Mouse (Mus musculus): ENCODE data around the gene Mtch1. TPM values are rescaled to one million over a fixed set of nuclear protein-coding genes. Genes with fewer than 3 reads are reported as not detected.

The Mtch1 gene
- total and polyA plus RNA-seq, 3 experiments = 143 to 233 (median 147) TPM

DNA sequence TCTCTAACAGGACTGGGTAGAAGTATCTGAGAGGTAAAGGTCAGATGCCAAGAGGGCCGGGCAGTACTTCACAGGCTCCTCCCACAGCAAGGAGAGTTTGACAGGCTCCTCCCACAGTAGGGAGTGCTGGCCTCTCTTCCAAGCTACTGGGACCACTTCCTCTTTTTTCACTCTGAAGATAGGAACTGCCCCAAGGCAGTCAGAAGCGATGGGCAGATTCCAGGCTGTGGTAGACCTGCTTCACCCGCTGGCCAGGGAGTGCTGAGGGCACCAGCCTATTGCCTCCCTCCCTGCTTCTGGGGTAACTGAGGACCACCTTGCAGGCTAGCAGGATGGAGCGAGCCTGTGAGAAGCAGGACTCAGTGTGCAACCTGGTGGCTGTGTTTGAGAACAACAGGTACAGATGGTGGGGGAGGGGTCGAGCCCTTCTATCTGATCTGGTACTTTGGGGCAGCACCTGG lies 13.1 kb upstream of the Mtch1 start, which contains the start of gene Fgd2:
Fgd2 (plus strand) TSS at position 154 of the 461 bp plus-strand sequence.
- H3K9me3 ChIP-seq (replicated peaks; ENCODE audit: insufficient read depth, low read length) = no peaks in the 10 kb centered on the region
- DNase-seq (ENCODE audit: low read depth, low spot score) = peak; percentile 83
- H3K4me1 ChIP-seq (ENCODE audit: control insufficient read depth in 1 of 2, insufficient read depth in 2 of 2, low read length in 2 of 2) = peaks cover 0 to 10% of the 10 kb centered on the region in 2 experiments; a peak in 2 of 4 replicates
- no peak within 1 kb of the TSS for H3K9ac ChIP-seq (ENCODE audit: control insufficient read depth, low read depth, low read length, poor library complexity, severe bottlenecking)
- H3K36me3 ChIP-seq (ENCODE audit: control insufficient read depth in 1 of 2, insufficient read depth in 2 of 2, low read length in 2 of 2) = peaks cover 0 to 9% of the 10 kb centered on the region in 2 experiments; a peak in 2 of 4 replicates
- no peak within 1 kb of the TSS for H3K4me3 ChIP-seq (ENCODE audit: control insufficient read depth in 1 of 2, insufficient read depth in 1 of 2, low read depth in 2 of 2, low read length in 2 of 2)
- no peak within 1 kb of the TSS for H3K27ac ChIP-seq (ENCODE audit: control insufficient read depth, low read depth, low read length)
- H3K79me2 ChIP-seq (ENCODE audit: control insufficient read depth, insufficient read depth, low read length, poor library complexity) = no peaks in the 10 kb centered on the region
- 0 out of 4 replicates have a peak, but pooled peaks cover 0 to 2% of the 10 kb centered on the region in 2 experiments for H3K27me3 ChIP-seq (ENCODE audit: control insufficient read depth in 1 of 2, insufficient read depth in 2 of 2, low read length in 2 of 2)
- TF ChIP-seq POLR2AphosphoS5 (IDR thresholded peaks at IDR 0.05; ENCODE audit: borderline replicate concordance, low read depth, low read length) (no peak), EP300 (IDR thresholded peaks at IDR 0.05; ENCODE audit: low read depth in 1 of 2, low read length in 2 of 2) (no peak), ZNF384 (IDR thresholded peaks at IDR 0.05; ENCODE audit: low read depth, low read length) (no peak), TBP (IDR thresholded peaks at IDR 0.05; ENCODE audit: low read depth, low read length) (no peak), KAT2A (conservative IDR thresholded peaks at IDR 0.05; ENCODE audit: low read depth, low read length) (no peak), MXI1 (IDR thresholded peaks at IDR 0.05; ENCODE audit: low read depth, low read length) (no peak), BHLHE40 (IDR thresholded peaks at IDR 0.05; ENCODE audit: borderline replicate concordance, low read depth, low read length) (no peak), UBTF (IDR thresholded peaks at IDR 0.05; ENCODE audit: borderline replicate concordance, insufficient read depth, low read depth, low read length) (no peak), MEF2A (IDR thresholded peaks at IDR 0.05; ENCODE audit: extremely low read depth, insufficient replicate concordance, low read depth, low read length, poor library complexity, severe bottlenecking) (no peak), MAZ (IDR thresholded peaks at IDR 0.05; ENCODE audit: low read depth, low read length) (no peak), ETS1 (IDR thresholded peaks at IDR 0.05; ENCODE audit: low read depth, low read length) (no peak), ELF1 (IDR thresholded peaks at IDR 0.05; ENCODE audit: low read depth, low read length) (0 out of 2 replicates have a peak, but pooled peaks have one; percentile 8), MYC (IDR thresholded peaks at IDR 0.05; ENCODE audit: low read depth, low read length) (no peak), CTCF (IDR thresholded peaks at IDR 0.05 in 2 of 3, conservative IDR thresholded peaks at IDR 0.05 in 1 of 3; ENCODE audit: control insufficient read depth in 1 of 3, insufficient read depth in 1 of 3, low read depth in 2 of 3, low read length in 3 of 3, poor library complexity in 1 of 3, severe bottlenecking in 1 of 3) (0 out of 6 replicates have a peak, but pooled peaks of 1 of the 3 experiments have one; percentile 6), E2F4 (IDR thresholded peaks at IDR 0.05; ENCODE audit: borderline replicate concordance, low read depth, low read length) (no peak)

DNA sequence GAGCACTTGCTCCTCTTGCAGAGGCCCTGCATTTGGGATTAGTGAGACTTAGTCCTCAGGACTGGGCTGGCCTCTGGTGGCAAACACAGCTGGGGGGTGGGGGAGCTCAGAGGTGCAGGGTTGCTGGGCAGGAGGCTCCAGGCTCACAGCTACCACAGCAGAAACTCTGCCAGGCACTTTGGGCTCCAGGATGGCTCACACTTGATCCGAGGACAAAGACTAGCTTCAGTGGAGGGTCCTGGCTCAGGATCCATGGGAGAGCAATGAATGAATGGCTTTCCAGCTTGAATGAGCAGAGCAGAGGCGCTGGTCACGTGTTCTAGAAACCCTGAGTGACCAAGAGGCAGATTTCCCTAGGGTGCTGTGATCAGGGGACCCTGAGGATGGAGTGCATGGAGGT lies 11.2 kb upstream of the Mtch1 start:
- no peak for TF ChIP-seq RCOR1 (IDR thresholded peaks at IDR 0.05; ENCODE audit: low read depth, low read length)
- TF ChIP-seq POLR2A (IDR thresholded peaks at IDR 0.05; ENCODE audit: control insufficient read depth in 1 of 2, insufficient read depth in 1 of 2, low read depth in 1 of 2, low read length in 2 of 2, poor library complexity in 1 of 2) = no peak
- no peak for TF ChIP-seq GATA1 (IDR thresholded peaks at IDR 0.05; ENCODE audit: low read depth, low read length)
- TF ChIP-seq EP300 (IDR thresholded peaks at IDR 0.05; ENCODE audit: low read depth in 1 of 2, low read length in 2 of 2) = no peak
- TF ChIP-seq HCFC1 (IDR thresholded peaks at IDR 0.05; ENCODE audit: low read depth, low read length) = no peak
- no peak for TF ChIP-seq KAT2A (conservative IDR thresholded peaks at IDR 0.05; ENCODE audit: low read depth, low read length)
- no peak for TF ChIP-seq TCF12 (IDR thresholded peaks at IDR 0.05; ENCODE audit: low read depth, low read length)
- no peak for TF ChIP-seq TBP (IDR thresholded peaks at IDR 0.05; ENCODE audit: low read depth, low read length)
- H3K27ac ChIP-seq (ENCODE audit: control insufficient read depth, low read depth, low read length) = no peak overlapping the region
- H3K79me2 ChIP-seq (ENCODE audit: control insufficient read depth, insufficient read depth, low read length, poor library complexity) = no peaks in the 10 kb centered on the region
- DNase-seq (ENCODE audit: low read depth, low spot score) = no peak
- peaks cover 2% of the 10 kb centered on the region in 2 experiments; a peak in 2 of 4 replicates for H3K27me3 ChIP-seq (ENCODE audit: control insufficient read depth in 1 of 2, insufficient read depth in 2 of 2, low read length in 2 of 2)
- H3K9me3 ChIP-seq (replicated peaks; ENCODE audit: insufficient read depth, low read length) = no peaks in the 10 kb centered on the region
- H3K4me3 ChIP-seq (ENCODE audit: control insufficient read depth in 1 of 2, insufficient read depth in 1 of 2, low read depth in 2 of 2, low read length in 2 of 2) = no peak overlapping the region
- peaks cover 0 to 10% of the 10 kb centered on the region in 2 experiments; a peak in 2 of 4 replicates for H3K4me1 ChIP-seq (ENCODE audit: control insufficient read depth in 1 of 2, insufficient read depth in 2 of 2, low read length in 2 of 2)
- H3K36me3 ChIP-seq (ENCODE audit: control insufficient read depth in 1 of 2, insufficient read depth in 2 of 2, low read length in 2 of 2) = peaks cover 0 to 9% of the 10 kb centered on the region in 2 experiments; a peak in 2 of 4 replicates
- no peak overlapping the region for H3K9ac ChIP-seq (ENCODE audit: control insufficient read depth, low read depth, low read length, poor library complexity, severe bottlenecking)
